ENCODE assay signal across 9 mouse cellular contexts in genomic region chr4:40471880-40472279, GRCm38 (mm10). TPM values are rescaled to one million over a fixed set of nuclear protein-coding genes. Genes with fewer than 3 reads are reported as not detected.
DNase-seq lines count a peak whose midpoint lies in the region; ATAC-seq and TF ChIP-seq lines count a peak whose summit lies in the region.
"Had no signal": no experiment of that assay in that cellular context is flagged by ENCODE, and none has a peak within 500 bp of the region (broad histone marks: within the 10 kb centered on the region; RNA-seq: fewer than 3 reads in every experiment).

TSS of gene Tmem215 (plus strand) at chr4:40472180.

- TF ChIP-seq EP300 in ES-Bruce4 (IDR thresholded peaks at IDR 0.05; ENCODE audit: insufficient read depth, low read depth, low read length): no peak
- TF ChIP-seq EP300 in liver, postnatal 0 days (IDR thresholded peaks at IDR 0.05; ENCODE audit: low read depth): no peak

- H3K9ac ChIP-seq in heart, embryonic 15.5 days: peak within 1 kb of the TSS; percentile 52
- peak within 1 kb of the TSS; percentile 37 for H3K9ac ChIP-seq in ES-Bruce4 (ENCODE audit: low read depth, poor library complexity, severe bottlenecking)
- peak within 1 kb of the TSS; percentile 54 for H3K9ac ChIP-seq in hindbrain, embryonic 11.5 days (ENCODE audit: low read depth, low read length)
- H3K9ac ChIP-seq in liver, postnatal 0 days (replicated peaks): no peak within 1 kb of the TSS

- H3K4me3 ChIP-seq in heart, embryonic 15.5 days: peak within 1 kb of the TSS; percentile 51
- peak within 1 kb of the TSS; percentile 70 for H3K4me3 ChIP-seq in ES-Bruce4 (ENCODE audit: low read depth, low read length)
- H3K4me3 ChIP-seq in hindbrain, embryonic 11.5 days (ENCODE audit: low read depth, low read length): peak within 1 kb of the TSS; percentile 34
- 0 out of 2 replicates have a peak within 1 kb of the TSS, but pooled peaks have one; percentile 4 for H3K4me3 ChIP-seq in liver, postnatal 0 days (ENCODE audit: low read depth, low read length)
- no peak within 1 kb of the TSS for H3K4me3 ChIP-seq in cerebellum, adult 2 months (replicated peaks; ENCODE audit: insufficient read depth, low read depth, low read length)

- WGBS in heart, embryonic 15.5 days: 84% methylated on average over 10 of the region's 10 CpGs
- WGBS in hindbrain, embryonic 11.5 days: 84% methylated on average over 10 of the region's 10 CpGs
- 81% methylated on average over 10 of the region's 10 CpGs for WGBS in liver, postnatal 0 days (ENCODE audit: insufficient replicate concordance)
- 66% methylated on average over 10 of the region's 10 CpGs for WGBS in cerebellum, adult 2 months

- H3K9me3 ChIP-seq in heart, embryonic 15.5 days (replicated peaks): no peaks in the 10 kb centered on the region
- H3K9me3 ChIP-seq in ES-Bruce4 (replicated peaks; ENCODE audit: control insufficient read depth, insufficient read depth, low read length, poor library complexity, severe bottlenecking): no peaks in the 10 kb centered on the region
- no peaks in the 10 kb centered on the region for H3K9me3 ChIP-seq in hindbrain, embryonic 11.5 days (ENCODE audit: control insufficient read depth, low read length)
- H3K9me3 ChIP-seq in liver, postnatal 0 days (ENCODE audit: low read length): no peaks in the 10 kb centered on the region

- no peak for DNase-seq in heart, postnatal 10 days
- DNase-seq in hindbrain, embryonic 11.5 days (ENCODE audit: low spot score): no peak
- DNase-seq in liver, postnatal 0 days: no peak
- DNase-seq in cerebellum, postnatal 14 days: no peak
- DNase-seq in right cerebral cortex, postnatal 4 days: no peak
- DNase-seq in cerebellum, adult 2 months: no peak

- peaks cover 41% of the 10 kb centered on the region for H3K27me3 ChIP-seq in heart, embryonic 15.5 days
- H3K27me3 ChIP-seq in ES-Bruce4 (ENCODE audit: control insufficient read depth, insufficient read depth, low read length, poor library complexity, severe bottlenecking): peaks cover 11% of the 10 kb centered on the region
- 0 out of 2 replicates have a peak, but pooled peaks cover 2% of the 10 kb centered on the region for H3K27me3 ChIP-seq in hindbrain, embryonic 11.5 days (ENCODE audit: control insufficient read depth, insufficient read depth, low read length)
- peaks cover 25% of the 10 kb centered on the region for H3K27me3 ChIP-seq in liver, postnatal 0 days (ENCODE audit: insufficient read depth, low read length)
- H3K27me3 ChIP-seq in cerebellum, adult 2 months (ENCODE audit: control insufficient read depth, insufficient read depth, low read length): no peaks in the 10 kb centered on the region

- TF ChIP-seq CTCF in ES-Bruce4 (IDR thresholded peaks at IDR 0.05; ENCODE audit: low read depth, low read length): no peak
- no peak for TF ChIP-seq CTCF in liver, postnatal 0 days (IDR thresholded peaks at IDR 0.05; ENCODE audit: low read depth)
- no peak for TF ChIP-seq CTCF in cerebellum, adult 2 months (IDR thresholded peaks at IDR 0.05; ENCODE audit: borderline replicate concordance, insufficient read depth, low read depth, low read length)

- TF ChIP-seq POLR2A in ES-Bruce4 (IDR thresholded peaks at IDR 0.05; ENCODE audit: insufficient read depth, low read length): no peak
- TF ChIP-seq POLR2A in cerebellum, adult 2 months (IDR thresholded peaks at IDR 0.05; ENCODE audit: borderline replicate concordance, insufficient read depth, low read length): no peak

- no peak within 1 kb of the TSS for H3K27ac ChIP-seq in heart, embryonic 15.5 days
- H3K27ac ChIP-seq in ES-Bruce4 (ENCODE audit: insufficient read depth, low read length): no peak within 1 kb of the TSS
- no peak within 1 kb of the TSS for H3K27ac ChIP-seq in hindbrain, embryonic 11.5 days (ENCODE audit: low read depth, low read length)
- H3K27ac ChIP-seq in liver, postnatal 0 days (ENCODE audit: low read depth): no peak within 1 kb of the TSS
- H3K27ac ChIP-seq in cerebellum, adult 2 months (ENCODE audit: insufficient read depth, low read length): no peak within 1 kb of the TSS

- peak within 1 kb of the TSS; percentile 83 for H3K4me2 ChIP-seq in heart, embryonic 15.5 days
- H3K4me2 ChIP-seq in hindbrain, embryonic 11.5 days (replicated peaks; ENCODE audit: low read depth, low read length): peak within 1 kb of the TSS; percentile 62
- peak within 1 kb of the TSS; percentile 41 for H3K4me2 ChIP-seq in liver, postnatal 0 days (ENCODE audit: low read depth, low read length)

- no peak for ATAC-seq in heart, embryonic 15.5 days (replicated peaks; ENCODE audit: insufficient number of reproducible peaks, insufficient read depth, low FRiP score, low read depth)
- ATAC-seq in hindbrain, embryonic 11.5 days (ENCODE audit: low FRiP score): no peak
- ATAC-seq in liver, postnatal 0 days: no peak

- peaks cover 5% of the 10 kb centered on the region; the same call in 1 of the 2 replicates for H3K4me1 ChIP-seq in heart, embryonic 15.5 days (replicated peaks)
- no peaks in the 10 kb centered on the region for H3K4me1 ChIP-seq in ES-Bruce4 (ENCODE audit: control insufficient read depth, insufficient read depth, low read length)
- H3K4me1 ChIP-seq in hindbrain, embryonic 11.5 days (replicated peaks; ENCODE audit: control insufficient read depth, insufficient read depth, low read length): no peaks in the 10 kb centered on the region; the same call in 1 of the 2 replicates
- H3K4me1 ChIP-seq in liver, postnatal 0 days (ENCODE audit: insufficient read depth): no peaks in the 10 kb centered on the region
- no peaks in the 10 kb centered on the region for H3K4me1 ChIP-seq in cerebellum, adult 2 months (ENCODE audit: control insufficient read depth, insufficient read depth, low read length)

- H3K36me3 ChIP-seq in heart, embryonic 15.5 days: no peaks in the 10 kb centered on the region
- no peaks in the 10 kb centered on the region for H3K36me3 ChIP-seq in ES-Bruce4 (ENCODE audit: control insufficient read depth, insufficient read depth, low read length, poor library complexity, severe bottlenecking)
- no peaks in the 10 kb centered on the region for H3K36me3 ChIP-seq in hindbrain, embryonic 11.5 days (ENCODE audit: control insufficient read depth, insufficient read depth, low read length)
- H3K36me3 ChIP-seq in liver, postnatal 0 days (replicated peaks; ENCODE audit: insufficient read depth, low read length): no peaks in the 10 kb centered on the region

- intact Hi-C loops in heart, postnatal 10 days (cut with DNase I): loop anchor here (5.0 kb wide), 1 partner anchor 170 kb away; no protein-coding TSS in a partner anchor

RNA-seq across cellular contexts. Expression of gene Tmem215, which starts in this region (rescaled TPM):
- 0.96 and 1.3 TPM in 2 replicates for polyA plus RNA-seq in heart, embryonic 15.5 days (2015; fragmentation: Nextera tagmentation; extraction: Ambion mirVana)
- under 1 TPM; 0.15 to 0.19 TPM for total RNA-seq in heart, postnatal 10 days (2021)
- not detected in 2 replicates for polyA plus RNA-seq in ES-Bruce4 (2011; ENCODE audit: insufficient read depth, insufficient read length, low read depth, missing spikeins)
- polyA plus RNA-seq in hindbrain, embryonic 11.5 days (2014; fragmentation: Nextera tagmentation; extraction: Ambion mirVana): 0.14 and 0.37 TPM in 2 replicates
- 0.07 TPM in 2 replicates for polyA plus RNA-seq in liver, postnatal 0 days (2015; fragmentation: Nextera tagmentation; extraction: Ambion mirVana)
- 0.71 and 1.1 TPM in 2 replicates for polyA plus RNA-seq in cerebellum, adult 2 months (2012; rRNA removed)
- polyA plus RNA-seq: C2C12 had no signal
